In genomic region chr13:29370731-29371465, GRCm38 (mm10) we compare ENCODE assay signal across 11 mouse cellular contexts.
DNase-seq lines count a peak whose midpoint lies in the region; ATAC-seq lines count a peak whose summit lies in the region.
"Had no signal": no experiment of that assay in that cellular context is flagged by ENCODE, and none has a peak within 500 bp of the region (broad histone marks: within the 10 kb centered on the region; RNA-seq: fewer than 3 reads in every experiment).

No protein-coding gene starts in this region.

- peak; percentile 79 for DNase-seq in ZHBTc4 (ENCODE audit: low read depth, low spot score)
- peak; percentile 16 for DNase-seq in embryo, embryonic 11.5 days (ENCODE audit: low read depth, low spot score)
- DNase-seq in cerebellum, postnatal 36 days, result no peak
- no peak for DNase-seq in lung, postnatal 10 days
- DNase-seq in layer of hippocampus, postnatal 10 days (ENCODE audit: low spot score in 2 of 2), result no peak
- DNase-seq: gastrocnemius, postnatal 25 days; kidney, adult 8-10 months; lung, adult 2 months had no signal

- peak overlapping the region; percentile 87 for H3K27ac ChIP-seq in hindbrain, embryonic 13.5 days
- peak overlapping the region; percentile 70 for H3K27ac ChIP-seq in neural tube, embryonic 12.5 days
- H3K27ac ChIP-seq: embryonic facial prominence, embryonic 15.5 days had no signal

- no peak overlapping the region for H3K4me3 ChIP-seq in hindbrain, embryonic 13.5 days
- no peak overlapping the region for H3K4me3 ChIP-seq in neural tube, embryonic 12.5 days
- H3K4me3 ChIP-seq: embryonic facial prominence, embryonic 15.5 days had no signal

- H3K27me3 ChIP-seq in hindbrain, embryonic 13.5 days, result no peaks in the 10 kb centered on the region
- H3K27me3 ChIP-seq in neural tube, embryonic 12.5 days (replicated peaks), result no peaks in the 10 kb centered on the region
- H3K27me3 ChIP-seq: embryonic facial prominence, embryonic 15.5 days had no signal

- peaks cover 34% of the 10 kb centered on the region for H3K4me1 ChIP-seq in hindbrain, embryonic 13.5 days (replicated peaks)
- H3K4me1 ChIP-seq in neural tube, embryonic 12.5 days, result peaks cover 12% of the 10 kb centered on the region

- H3K4me2 ChIP-seq in hindbrain, embryonic 13.5 days, result no peak overlapping the region
- H3K4me2 ChIP-seq in neural tube, embryonic 12.5 days (replicated peaks), result no peak overlapping the region; the same call in 1 of the 2 replicates
- H3K4me2 ChIP-seq: embryonic facial prominence, embryonic 15.5 days had no signal

- no peak overlapping the region for H3K9ac ChIP-seq in hindbrain, embryonic 13.5 days
- no peak overlapping the region for H3K9ac ChIP-seq in neural tube, embryonic 12.5 days
- H3K9ac ChIP-seq: embryonic facial prominence, embryonic 15.5 days had no signal

- WGBS in hindbrain, embryonic 13.5 days, result 7% methylated on average over 5 of the region's 5 CpGs
- WGBS in neural tube, embryonic 12.5 days, result 7% methylated on average over 5 of the region's 5 CpGs

- H3K36me3 ChIP-seq in hindbrain, embryonic 13.5 days, result no peaks in the 10 kb centered on the region
- no peaks in the 10 kb centered on the region for H3K36me3 ChIP-seq in neural tube, embryonic 12.5 days
- H3K36me3 ChIP-seq: embryonic facial prominence, embryonic 15.5 days had no signal

- ATAC-seq in hindbrain, embryonic 13.5 days (ENCODE audit: low FRiP score), result peak; percentile 89
- ATAC-seq in neural tube, embryonic 12.5 days (ENCODE audit: low FRiP score, low read depth), result peak; percentile 91

- no peaks in the 10 kb centered on the region for H3K9me3 ChIP-seq in hindbrain, embryonic 13.5 days
- H3K9me3 ChIP-seq in neural tube, embryonic 12.5 days, result no peaks in the 10 kb centered on the region
- H3K9me3 ChIP-seq: embryonic facial prominence, embryonic 15.5 days had no signal

Comparison
In these comparisons a context has a peak if more than half of its experiments do, and no peak if none do; other contexts are left out.
1. DNase-seq: peak in ZHBTc4 (single experiment) and embryo, embryonic 11.5 days (single experiment); none in cerebellum, postnatal 36 days (0 of 2), lung, postnatal 10 days (single experiment) and layer of hippocampus, postnatal 10 days (0 of 2).